Mouse (Mus musculus) MEL (cell line): ENCODE data around the gene Arhgef16. TPM values are rescaled to one million over a fixed set of nuclear protein-coding genes. Genes with fewer than 3 reads are reported as not detected.

Experiments used
- DNase-seq: peaks from one replicate; pipeline ENCODE4 v3.0.0; 2011; ENCODE audit warnings: low read depth, low spot score
- H3K27ac ChIP-seq: 2 replicates; pipeline ENCODE4 v1.5.1; 2012; ENCODE audit warnings: low read depth, mild to moderate bottlenecking, control low read depth, low read length, moderate library complexity; ENCODE audit not compliant: control insufficient read depth
- H3K27me3 ChIP-seq, 2 experiments: fragments of 150-350 bp in 1 of 2; sonication (generic) in 1 of 2; 2 replicates each; pipeline ENCODE4 v1.6.1; 2012; ENCODE audit warnings: low read length in 2 of 2, mild to moderate bottlenecking in 2 of 2, improper control_type of control experiment in 1 of 2, moderate library complexity in 1 of 2; ENCODE audit not compliant: insufficient read depth in 2 of 2, control insufficient read depth in 1 of 2
- H3K36me3 ChIP-seq, 2 experiments: 2 replicates each; pipeline ENCODE4 v1.6.1; 2012 to 2014; ENCODE audit warnings: low read length in 2 of 2, improper control_type of control experiment in 1 of 2, inconsistent platforms in 1 of 2, mild to moderate bottlenecking in 1 of 2; ENCODE audit not compliant: insufficient read depth in 2 of 2, control insufficient read depth in 1 of 2
- H3K4me1 ChIP-seq, 2 experiments: fragments of 150-350 bp in 1 of 2; sonication (generic) in 1 of 2; 2 replicates each; pipeline ENCODE4 v1.6.1; 2012; ENCODE audit warnings: low read length in 2 of 2, improper control_type of control experiment in 1 of 2, mild to moderate bottlenecking in 1 of 2; ENCODE audit not compliant: insufficient read depth in 2 of 2, control insufficient read depth in 1 of 2
- H3K4me3 ChIP-seq, 2 experiments: fragments of 150-350 bp in 1 of 2; sonication (generic) in 1 of 2; 2 replicates each; pipeline ENCODE4 v1.5.1; 2012; ENCODE audit warnings: low read depth in 2 of 2, low read length in 2 of 2, mild to moderate bottlenecking in 2 of 2, moderate library complexity in 2 of 2, control low read depth in 1 of 2, improper control_type of control experiment in 1 of 2; ENCODE audit not compliant: control insufficient read depth in 1 of 2, insufficient read depth in 1 of 2
- H3K79me2 ChIP-seq: 2 replicates; pipeline ENCODE4 v1.6.1; 2012; ENCODE audit warnings: mild to moderate bottlenecking, low read length, moderate library complexity; ENCODE audit not compliant: control insufficient read depth, poor library complexity, insufficient read depth
- H3K9ac ChIP-seq: 2 replicates; pipeline ENCODE4 v1.6.1; 2012; ENCODE audit warnings: low read depth, mild to moderate bottlenecking, control low read depth, low read length, moderate library complexity; ENCODE audit not compliant: control insufficient read depth, poor library complexity, severe bottlenecking
- H3K9me3 ChIP-seq: fragments of 150-350 bp; sonication (generic); replicated peaks from 2 replicates; pipeline ENCODE4 v1.6.1; 2012; ENCODE audit warnings: mild to moderate bottlenecking, low read length, improper control_type of control experiment, moderate library complexity; ENCODE audit not compliant: insufficient read depth
- CHD1 ChIP-seq: IDR thresholded peaks from 2 replicates; pipeline ENCODE4 v1.6.1; 2012; ENCODE audit warnings: low read depth, mild to moderate bottlenecking, inconsistent platforms, low read length, improper control_type of control experiment
- CHD2 ChIP-seq: IDR thresholded peaks from 2 replicates; pipeline ENCODE4 v1.6.1; 2011; ENCODE audit warnings: low read length, improper control_type of control experiment
- CTCF ChIP-seq, 3 experiments: IDR thresholded peaks in 2 of 3; conservative IDR thresholded peaks in 1 of 3; 2 replicates each; pipeline ENCODE4 v1.5.1; 2011 to 2012; ENCODE audit warnings: low read length in 3 of 3, low read depth in 2 of 3, mild to moderate bottlenecking in 2 of 3, improper control_type of control experiment in 1 of 3, inconsistent platforms in 1 of 3, mixed read lengths in 1 of 3, moderate library complexity in 1 of 3; ENCODE audit not compliant: control insufficient read depth in 1 of 3, insufficient read depth in 1 of 3, poor library complexity in 1 of 3, severe bottlenecking in 1 of 3
- GABPA ChIP-seq: IDR thresholded peaks from 2 replicates; pipeline ENCODE4 v1.6.1; 2012; ENCODE audit warnings: low read depth, mild to moderate bottlenecking, inconsistent platforms, low read length, improper control_type of control experiment, moderate library complexity
- GATA1 ChIP-seq: IDR thresholded peaks from 2 replicates; pipeline ENCODE4 v1.6.1; 2011; ENCODE audit warnings: low read depth, low read length, improper control_type of control experiment
- MYC ChIP-seq: IDR thresholded peaks from 2 replicates; pipeline ENCODE4 v1.6.1; 2011; ENCODE audit warnings: low read depth, mild to moderate bottlenecking, low read length, improper control_type of control experiment, moderate library complexity
- NELFE ChIP-seq: IDR thresholded peaks from 2 replicates; pipeline ENCODE4 v1.6.1; 2011; ENCODE audit warnings: low read depth, low read length, improper control_type of control experiment
- NRF1 ChIP-seq: IDR thresholded peaks from 2 replicates; pipeline ENCODE4 v1.6.1; 2014; ENCODE audit warnings: low read depth, mild to moderate bottlenecking, inconsistent platforms, low read length, improper control_type of control experiment, moderate library complexity; ENCODE audit not compliant: poor library complexity, insufficient read depth, severe bottlenecking
- POLR2A ChIP-seq, 2 experiments: IDR thresholded peaks; 2 replicates each; pipeline ENCODE4 v1.6.1; 2011 to 2012; ENCODE audit warnings: low read length in 2 of 2, mild to moderate bottlenecking in 2 of 2, control low read depth in 1 of 2, improper control_type of control experiment in 1 of 2, low read depth in 1 of 2, moderate library complexity in 1 of 2; ENCODE audit not compliant: control insufficient read depth in 1 of 2, insufficient read depth in 1 of 2, poor library complexity in 1 of 2
- POLR2AphosphoS5 ChIP-seq: IDR thresholded peaks from 2 replicates; pipeline ENCODE4 v1.6.1; 2012; ENCODE audit warnings: low read depth, borderline replicate concordance, mild to moderate bottlenecking, inconsistent platforms, low read length, moderate library complexity, mixed read lengths
- RAD21 ChIP-seq: IDR thresholded peaks from 2 replicates; pipeline ENCODE4 v1.6.1; 2011; ENCODE audit warnings: mild to moderate bottlenecking, low read depth, low read length, improper control_type of control experiment
- SIN3A ChIP-seq: IDR thresholded peaks from 2 replicates; pipeline ENCODE4 v1.6.1; 2012; ENCODE audit warnings: low read length, improper control_type of control experiment, inconsistent platforms
- SMC3 ChIP-seq: IDR thresholded peaks from 2 replicates; pipeline ENCODE4 v1.6.1; 2011; ENCODE audit warnings: low read depth, low read length, improper control_type of control experiment
- ZKSCAN1 ChIP-seq: IDR thresholded peaks from 2 replicates; pipeline ENCODE4 v1.6.1; 2012; ENCODE audit warnings: low read depth, mild to moderate bottlenecking, inconsistent platforms, low read length, improper control_type of control experiment, moderate library complexity
- polyA plus RNA-seq, 2 experiments: library from polyadenylated mRNA; stranded (reverse) in 1 of 2; unstranded in 1 of 2; fragments of >175 nt in 1 of 2; fragments of >200 nt in 1 of 2; gene quantifications; 2 replicates each; pipeline versions ENCODE4 v1.2.1 to v1.2.4; 2012; ENCODE audit warnings: low replicate concordance in 2 of 2, low read depth in 1 of 2; ENCODE audit not compliant: insufficient read length in 2 of 2, insufficient read depth in 1 of 2, missing spikeins in 1 of 2
- total RNA-seq: library from RNA; depleted of rRNA; stranded (reverse); fragments of 300-350 nt; gene quantifications from 2 replicates; pipeline ENCODE4 v1.2.3, GENCODE M21; 2012; rRNA removed

Arhgef16 gene
- total RNA-seq = not detected in 2 replicates
- not detected for polyA plus RNA-seq

DNA sequence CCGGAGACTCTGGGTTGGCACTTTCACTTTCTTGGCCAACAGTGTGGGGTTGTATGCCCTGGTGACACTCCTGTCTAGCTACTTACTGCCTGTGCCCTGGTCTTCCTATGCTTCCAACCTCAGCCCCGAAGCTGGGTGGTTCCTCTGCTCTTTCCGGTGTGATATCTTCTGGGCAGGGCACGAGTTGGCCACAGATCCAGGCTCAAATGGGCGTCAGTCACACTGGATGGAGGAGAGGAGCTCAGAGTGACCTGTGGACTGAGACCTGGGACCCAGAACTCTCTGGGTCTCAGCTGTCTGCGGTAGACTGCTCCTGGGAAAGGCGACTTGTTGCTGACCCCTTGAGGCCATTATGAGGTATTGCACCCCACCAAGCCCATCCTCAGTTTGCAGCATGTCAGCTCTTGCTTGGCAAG is at the start of gene Arhgef16:
TSS of gene Arhgef16 (minus strand) at position 211 of the 416 bp plus-strand sequence.
- H3K9me3 ChIP-seq = no peaks in the 10 kb centered on the region; the same call in 1 of the 2 replicates
- peak; percentile 36 to 55 (median 44) for TF ChIP-seq CTCF (IDR thresholded peaks at IDR 0.05 in 2 of 3, conservative IDR thresholded peaks at IDR 0.05 in 1 of 3; ENCODE audit: control insufficient read depth in 1 of 3, insufficient read depth in 1 of 3, low read depth in 2 of 3, low read length in 3 of 3, poor library complexity in 1 of 3, severe bottlenecking in 1 of 3)
- peak; percentile 24; the same call in 1 of the 2 replicates for TF ChIP-seq SMC3
- no peak for TF ChIP-seq NELFE
- TF ChIP-seq NRF1 = no peak
- no peak for TF ChIP-seq POLR2AphosphoS5
- no peak for TF ChIP-seq CHD2
- TF ChIP-seq POLR2A (IDR thresholded peaks at IDR 0.05; ENCODE audit: control insufficient read depth in 1 of 2, insufficient read depth in 1 of 2, low read depth in 1 of 2, low read length in 2 of 2, poor library complexity in 1 of 2) = no peak
- TF ChIP-seq GATA1 = no peak
- TF ChIP-seq RAD21 = peak; percentile 27
- no peak for TF ChIP-seq CHD1
- no peaks in the 10 kb centered on the region for H3K79me2 ChIP-seq
- H3K9ac ChIP-seq = no peak within 1 kb of the TSS
- H3K27ac ChIP-seq = no peak within 1 kb of the TSS
- no peaks in the 10 kb centered on the region for H3K4me1 ChIP-seq
- no peaks in the 10 kb centered on the region for H3K36me3 ChIP-seq
- no peaks in the 10 kb centered on the region for H3K27me3 ChIP-seq
- H3K4me3 ChIP-seq = no peak within 1 kb of the TSS
- DNase-seq = peak; percentile 12

DNA sequence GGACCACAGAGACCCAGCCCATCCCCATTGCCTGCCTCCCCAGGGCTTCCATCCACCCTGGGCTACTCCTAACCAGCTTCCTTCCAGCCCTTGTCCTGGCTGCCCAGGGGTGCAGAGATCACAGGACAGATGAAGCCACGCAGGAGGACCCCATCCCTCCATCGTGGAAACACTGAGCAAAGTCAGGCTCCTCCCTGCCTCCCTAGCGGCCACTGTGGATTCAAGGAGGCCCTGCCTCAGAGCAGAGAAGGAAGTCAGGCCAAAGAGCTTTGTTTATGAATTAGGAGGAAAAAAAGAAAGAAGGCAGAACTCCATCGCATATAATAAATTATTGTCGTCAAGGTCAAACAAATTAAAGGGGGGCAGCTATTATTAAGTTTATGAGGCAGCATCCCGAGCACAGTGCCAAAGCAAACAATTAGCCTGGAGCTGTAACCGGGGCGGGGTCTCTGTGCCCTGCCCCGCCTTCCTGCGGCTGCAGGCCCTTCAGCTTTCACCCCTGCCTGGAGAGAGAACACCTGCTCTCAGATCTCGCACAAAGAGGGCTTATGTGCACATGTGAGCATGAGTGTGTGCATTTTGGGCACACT is 46.8 kb upstream of the Arhgef16 start:
- Histone ChIP-seq H3K4me1 (no peaks in the 10 kb centered on the region), H3K4me3 (no peak overlapping the region), H3K27ac (no peak overlapping the region), H3K9me3 (no peaks in the 10 kb centered on the region; the same call in 1 of the 2 replicates), H3K9ac (no peak overlapping the region), H3K36me3 (no peaks in the 10 kb centered on the region), H3K27me3 (no peaks in the 10 kb centered on the region; a peak in 1 of 4 replicates), H3K79me2 (no peaks in the 10 kb centered on the region)
- DNase-seq = no peak
- TF ChIP-seq SIN3A (no peak), MYC (no peak), POLR2A (IDR thresholded peaks at IDR 0.05; ENCODE audit: control insufficient read depth in 1 of 2, insufficient read depth in 1 of 2, low read depth in 1 of 2, low read length in 2 of 2, poor library complexity in 1 of 2) (no peak), GABPA (no peak), ZKSCAN1 (no peak)
